10 mouse cellular contexts compared by ENCODE assay signal in the genomic region with DNA sequence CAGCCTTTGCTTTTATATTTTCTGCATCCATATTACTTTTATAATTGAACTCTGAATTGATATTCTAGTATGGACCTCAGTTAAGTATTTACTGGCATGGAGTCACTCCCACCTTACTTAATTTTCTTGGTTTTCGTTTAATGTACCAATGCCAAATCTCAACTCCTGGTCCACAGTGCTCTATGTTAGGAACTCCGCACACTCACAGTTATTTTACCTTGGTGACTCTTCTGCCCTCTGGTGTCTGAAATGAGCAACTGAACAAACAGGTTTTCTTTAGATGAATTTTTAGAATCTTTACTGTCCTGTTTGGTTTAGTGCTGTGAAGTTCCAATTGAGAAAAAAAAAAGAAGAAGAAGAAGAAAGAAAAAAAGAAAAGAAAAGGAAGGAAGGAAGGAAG.
DNase-seq lines count a peak whose midpoint lies in the region; ATAC-seq and TF ChIP-seq lines count a peak whose summit lies in the region.
"Had no signal": no experiment of that assay in that cellular context is flagged by ENCODE, and none has a peak within 500 bp of the region (broad histone marks: within the 10 kb centered on the region; RNA-seq: fewer than 3 reads in every experiment).

No protein-coding gene starts in this region.

- H3K9me3 ChIP-seq in kidney, embryonic 14.5 days (ENCODE audit: control insufficient read depth, low read length): no peaks in the 10 kb centered on the region
- H3K9me3 ChIP-seq: heart, embryonic 10.5 days had no signal

- TF ChIP-seq CTCF in cortical plate, adult 2 months (IDR thresholded peaks at IDR 0.05; ENCODE audit: extremely low read depth, insufficient read depth, low read length): peak; percentile 15; the same call in 1 of the 2 replicates

- no peak overlapping the region for H3K4me3 ChIP-seq in kidney, embryonic 14.5 days (ENCODE audit: low read length)
- H3K4me3 ChIP-seq in cortical plate, adult 2 months (ENCODE audit: insufficient read depth, low read length): no peak overlapping the region
- H3K4me3 ChIP-seq: heart, embryonic 10.5 days had no signal

- no peaks in the 10 kb centered on the region for H3K27me3 ChIP-seq in kidney, embryonic 14.5 days (ENCODE audit: control insufficient read depth, insufficient read depth, low read length)

- DNase-seq in cerebellum, postnatal 10 days: peak; percentile 29 to 61
- DNase-seq in cerebellum, adult 11-12 months: no peak
- peak; percentile 29 for DNase-seq in kidney, adult 9 months
- DNase-seq in 416B (ENCODE audit: low read depth): peak; percentile 39
- DNase-seq in neural tube, embryonic 10.5 days (ENCODE audit: extremely low spot score, low spot score): no peak
- DNase-seq: lung, adult 2 months had no signal

- H3K4me2 ChIP-seq in kidney, embryonic 14.5 days (replicated peaks; ENCODE audit: low read depth, low read length): no peak overlapping the region

- no peak for ATAC-seq in kidney, embryonic 14.5 days (ENCODE audit: low FRiP score, low TSS enrichment)
- no peak for ATAC-seq in megakaryocyte, adult 5-6 weeks (ENCODE audit: poor library complexity, severe bottlenecking)

- H3K27ac ChIP-seq in kidney, embryonic 14.5 days (ENCODE audit: low read depth, low read length): no peak overlapping the region
- H3K27ac ChIP-seq in cortical plate, adult 2 months (ENCODE audit: insufficient read depth, low read length): no peak overlapping the region
- H3K27ac ChIP-seq: heart, embryonic 10.5 days had no signal

- no peak overlapping the region for H3K9ac ChIP-seq in kidney, embryonic 14.5 days (ENCODE audit: low read depth, low read length)

- 51% methylated on average over 2 of the region's 2 CpGs for WGBS in kidney, embryonic 14.5 days

- no peak for TF ChIP-seq POLR2A in cortical plate, adult 2 months (IDR thresholded peaks at IDR 0.05; ENCODE audit: extremely low read depth, insufficient read depth, low read length)

- H3K36me3 ChIP-seq in kidney, embryonic 14.5 days (ENCODE audit: control insufficient read depth, insufficient read depth, low read length): no peaks in the 10 kb centered on the region
- H3K36me3 ChIP-seq: heart, embryonic 10.5 days had no signal

- H3K4me1 ChIP-seq in kidney, embryonic 14.5 days (ENCODE audit: control insufficient read depth, insufficient read depth, low read length): no peaks in the 10 kb centered on the region
- H3K4me1 ChIP-seq in cortical plate, adult 2 months (ENCODE audit: control insufficient read depth, insufficient read depth, low read length): no peaks in the 10 kb centered on the region
- H3K4me1 ChIP-seq: heart, embryonic 10.5 days had no signal

Comparison
In these comparisons a context has a peak if more than half of its experiments do, and no peak if none do; other contexts are left out.
1. DNase-seq: peak in cerebellum, postnatal 10 days (2 of 2), kidney, adult 9 months (single experiment) and 416B (single experiment); none in cerebellum, adult 11-12 months (single experiment) and neural tube, embryonic 10.5 days (single experiment).